24 mouse cellular contexts compared by ENCODE assay signal in genomic region chr1:45894168-45894912, GRCm38 (mm10). TPM values are rescaled to one million over a fixed set of nuclear protein-coding genes. Genes with fewer than 3 reads are reported as not detected.
DNase-seq lines count a peak whose midpoint lies in the region; ATAC-seq and TF ChIP-seq lines count a peak whose summit lies in the region.
"Had no signal": no experiment of that assay in that cellular context is flagged by ENCODE, and none has a peak within 500 bp of the region (broad histone marks: within the 10 kb centered on the region; RNA-seq: fewer than 3 reads in every experiment).

No protein-coding gene starts in this region.

- no peak for TF ChIP-seq CTCF in heart, adult 2 months (IDR thresholded peaks at IDR 0.05)

- WGBS in heart, adult 2 months: 74% methylated on average over 6 of the region's 6 CpGs
- 84% methylated on average over 6 of the region's 6 CpGs for WGBS in heart, embryonic 12.5 days
- WGBS in limb, embryonic 12.5 days: 47% methylated on average over 6 of the region's 6 CpGs
- 94% methylated on average over 6 of the region's 6 CpGs for WGBS in hindbrain, embryonic 10.5 days
- 93% methylated on average over 6 of the region's 6 CpGs for WGBS in hindbrain, embryonic 14.5 days

- peak in 1 of 2 experiments; percentile 14 for DNase-seq in heart, adult 2 months
- DNase-seq in fibroblast of lung, adult 2 months (ENCODE audit: low read depth): peak; percentile 26
- no peak for DNase-seq in thymus, postnatal 25 days
- DNase-seq in hindbrain, embryonic 10.5 days (ENCODE audit: low spot score): no peak
- no peak for DNase-seq in hindbrain, embryonic 14.5 days (ENCODE audit: low spot score)
- DNase-seq: adrenal gland, postnatal 14 days; B cell, adult 2 months; cerebellum, adult 9-10 months; kidney, adult 18-20 months; kidney, postnatal 10 days; lung, embryonic 14.5 days; right cerebral cortex, adult 18-20 months; thymus, adult 2 months had no signal

- no peak overlapping the region for H3K4me2 ChIP-seq in heart, embryonic 12.5 days
- H3K4me2 ChIP-seq in limb, embryonic 12.5 days: no peak overlapping the region
- no peak overlapping the region for H3K4me2 ChIP-seq in hindbrain, embryonic 14.5 days (replicated peaks)
- H3K4me2 ChIP-seq: hindbrain, embryonic 13.5 days; liver, embryonic 11.5 days; lung, embryonic 14.5 days; midbrain, embryonic 15.5 days had no signal

- no peak overlapping the region for H3K4me3 ChIP-seq in heart, adult 2 months
- no peak overlapping the region for H3K4me3 ChIP-seq in heart, embryonic 12.5 days
- no peak overlapping the region for H3K4me3 ChIP-seq in limb, embryonic 12.5 days (replicated peaks)
- no peak overlapping the region for H3K4me3 ChIP-seq in hindbrain, embryonic 10.5 days
- H3K4me3 ChIP-seq in hindbrain, embryonic 14.5 days (replicated peaks; ENCODE audit: low read length): no peak overlapping the region
- H3K4me3 ChIP-seq: forebrain, embryonic 10.5 days; hindbrain, embryonic 13.5 days; layer of hippocampus, adult 2 months; midbrain, embryonic 15.5 days had no signal

- H3K9ac ChIP-seq in heart, adult 2 months (ENCODE audit: low read depth, low read length): no peak overlapping the region
- H3K9ac ChIP-seq in heart, embryonic 12.5 days: no peak overlapping the region
- no peak overlapping the region for H3K9ac ChIP-seq in limb, embryonic 12.5 days (replicated peaks)
- no peak overlapping the region for H3K9ac ChIP-seq in hindbrain, embryonic 14.5 days
- H3K9ac ChIP-seq: hindbrain, embryonic 13.5 days; lung, embryonic 14.5 days; midbrain, embryonic 15.5 days had no signal

- no peak for TF ChIP-seq POLR2A in heart, adult 2 months (IDR thresholded peaks at IDR 0.05; ENCODE audit: insufficient read depth, low read depth, low read length)

- no peaks in the 10 kb centered on the region; the same call in 1 of the 2 replicates for H3K4me1 ChIP-seq in heart, adult 2 months (ENCODE audit: control insufficient read depth, insufficient read depth, low read length)
- H3K4me1 ChIP-seq in heart, embryonic 12.5 days (replicated peaks): no peaks in the 10 kb centered on the region
- 0 out of 2 replicates have a peak, but pooled peaks cover 5% of the 10 kb centered on the region for H3K4me1 ChIP-seq in limb, embryonic 12.5 days (replicated peaks)
- H3K4me1 ChIP-seq in hindbrain, embryonic 10.5 days (replicated peaks): no peaks in the 10 kb centered on the region
- H3K4me1 ChIP-seq in hindbrain, embryonic 14.5 days (replicated peaks; ENCODE audit: control insufficient read depth, insufficient read depth, low read length): no peaks in the 10 kb centered on the region
- H3K4me1 ChIP-seq: forebrain, embryonic 10.5 days; hindbrain, embryonic 13.5 days; midbrain, embryonic 15.5 days had no signal

- no peaks in the 10 kb centered on the region for H3K36me3 ChIP-seq in heart, adult 2 months (ENCODE audit: control insufficient read depth, insufficient read depth, low read length)
- no peaks in the 10 kb centered on the region for H3K36me3 ChIP-seq in heart, embryonic 12.5 days
- H3K36me3 ChIP-seq in limb, embryonic 12.5 days: no peaks in the 10 kb centered on the region
- H3K36me3 ChIP-seq in hindbrain, embryonic 10.5 days: no peaks in the 10 kb centered on the region
- no peaks in the 10 kb centered on the region for H3K36me3 ChIP-seq in hindbrain, embryonic 14.5 days (replicated peaks; ENCODE audit: control insufficient read depth, insufficient read depth)
- H3K36me3 ChIP-seq: forebrain, embryonic 10.5 days; hindbrain, embryonic 13.5 days; midbrain, embryonic 15.5 days had no signal

- H3K9me3 ChIP-seq in heart, embryonic 12.5 days (replicated peaks): no peaks in the 10 kb centered on the region
- H3K9me3 ChIP-seq in limb, embryonic 12.5 days: no peaks in the 10 kb centered on the region
- H3K9me3 ChIP-seq in hindbrain, embryonic 10.5 days: no peaks in the 10 kb centered on the region
- H3K9me3 ChIP-seq in hindbrain, embryonic 14.5 days (ENCODE audit: control insufficient read depth, low read length): no peaks in the 10 kb centered on the region
- H3K9me3 ChIP-seq: forebrain, embryonic 10.5 days; hindbrain, embryonic 13.5 days; midbrain, embryonic 15.5 days had no signal

- ATAC-seq in heart, embryonic 12.5 days (ENCODE audit: insufficient number of reproducible peaks, low FRiP score): no peak
- 0 out of 2 replicates have a peak, but pooled peaks have one; percentile 17 for ATAC-seq in granulocyte monocyte progenitor cell, adult 5-6 weeks (replicated peaks; ENCODE audit: poor library complexity, severe bottlenecking)
- no peak; the same call in 1 of the 2 replicates for ATAC-seq in limb, embryonic 12.5 days (ENCODE audit: insufficient number of reproducible peaks, insufficient read depth, low FRiP score, low TSS enrichment, low read depth)
- ATAC-seq in hindbrain, embryonic 14.5 days (ENCODE audit: low FRiP score): no peak
- ATAC-seq: midbrain, embryonic 15.5 days had no signal

- peak overlapping the region; percentile 20 for H3K27ac ChIP-seq in heart, adult 2 months
- H3K27ac ChIP-seq in heart, embryonic 12.5 days (ENCODE audit: poor library complexity, severe bottlenecking): no peak overlapping the region
- H3K27ac ChIP-seq in limb, embryonic 12.5 days: peak overlapping the region; percentile 25; the same call in 1 of the 2 replicates
- no peak overlapping the region for H3K27ac ChIP-seq in hindbrain, embryonic 10.5 days
- no peak overlapping the region for H3K27ac ChIP-seq in hindbrain, embryonic 14.5 days
- H3K27ac ChIP-seq: forebrain, embryonic 10.5 days; hindbrain, embryonic 13.5 days; layer of hippocampus, adult 2 months; midbrain, embryonic 15.5 days had no signal

- no peaks in the 10 kb centered on the region for H3K79me2 ChIP-seq in heart, adult 2 months (replicated peaks; ENCODE audit: control insufficient read depth, insufficient read depth, low read length)

- no peak for TF ChIP-seq EP300 in heart, adult 2 months (IDR thresholded peaks at IDR 0.05; ENCODE audit: insufficient read depth, low read depth, low read length)

- intact Hi-C loops in heart, adult 2 months (cut with DNase I): no loop called here

- no peaks in the 10 kb centered on the region for H3K27me3 ChIP-seq in heart, adult 2 months (ENCODE audit: control insufficient read depth, insufficient read depth, low read length)
- no peaks in the 10 kb centered on the region for H3K27me3 ChIP-seq in heart, embryonic 12.5 days (replicated peaks)
- H3K27me3 ChIP-seq in limb, embryonic 12.5 days: no peaks in the 10 kb centered on the region
- no peaks in the 10 kb centered on the region for H3K27me3 ChIP-seq in hindbrain, embryonic 10.5 days (ENCODE audit: insufficient read depth, poor library complexity, severe bottlenecking)
- H3K27me3 ChIP-seq in hindbrain, embryonic 14.5 days (ENCODE audit: control insufficient read depth, insufficient read depth, low read length): no peaks in the 10 kb centered on the region
- H3K27me3 ChIP-seq: hindbrain, embryonic 13.5 days; midbrain, embryonic 15.5 days had no signal

RNA-seq across cellular contexts. Expression of gene Gm5269, which starts 4.3 kb away (rescaled TPM):
- total RNA-seq in heart, adult 2 months (2021): not detected
- polyA plus RNA-seq in heart, adult 2 months (2012; rRNA removed): not detected in 2 replicates
- not detected in 2 replicates for polyA plus RNA-seq in heart, embryonic 12.5 days (2016; fragmentation: Nextera tagmentation; extraction: Ambion mirVana)
- total RNA-seq in granulocyte monocyte progenitor cell, adult 5-6 weeks (2014; fragmentation: Nextera tagmentation): not detected in 2 replicates
- not detected in 2 replicates for total RNA-seq in granulocyte monocyte progenitor cell, adult 5-6 weeks (2017)
- polyA plus RNA-seq in limb, embryonic 12.5 days (2016; fragmentation: Nextera tagmentation; extraction: Ambion mirVana): not detected in 2 replicates
- not detected in 2 replicates for polyA plus RNA-seq in hindbrain, embryonic 10.5 days (2016; fragmentation: Nextera tagmentation; extraction: Ambion mirVana)
- not detected in 2 replicates for polyA plus RNA-seq in hindbrain, embryonic 14.5 days (2014; fragmentation: Nextera tagmentation; extraction: Ambion mirVana)
- total RNA-seq: adrenal gland, postnatal 14 days; layer of hippocampus, adult 2 months; left cerebral cortex, adult 18-20 months; megakaryocyte, adult 5-6 weeks had no signal
- polyA plus RNA-seq: embryonic facial prominence, embryonic 14.5 days; forebrain, embryonic 10.5 days; hindbrain, embryonic 13.5 days; liver, embryonic 11.5 days; lung, embryonic 14.5 days; midbrain, embryonic 15.5 days; thymus, adult 2 months had no signal

RNA-seq across cellular contexts. Expression of gene Slc40a1, which starts 32.0 kb away (rescaled TPM):
- total RNA-seq in heart, adult 2 months (2021): 10 to 100 TPM; 13.5 to 19.5 TPM
- polyA plus RNA-seq in heart, adult 2 months (2012; rRNA removed): 7.4 and 18.4 TPM in 2 replicates
- 19.2 and 19.8 TPM in 2 replicates for polyA plus RNA-seq in heart, embryonic 12.5 days (2016; fragmentation: Nextera tagmentation; extraction: Ambion mirVana)
- total RNA-seq in granulocyte monocyte progenitor cell, adult 5-6 weeks (2014; fragmentation: Nextera tagmentation): 4.6 and 11.2 TPM in 2 replicates
- total RNA-seq in granulocyte monocyte progenitor cell, adult 5-6 weeks (2017): 8.6 and 10.6 TPM in 2 replicates
- 10.9 and 12.5 TPM in 2 replicates for polyA plus RNA-seq in limb, embryonic 12.5 days (2016; fragmentation: Nextera tagmentation; extraction: Ambion mirVana)
- 8.2 and 11.5 TPM in 2 replicates for polyA plus RNA-seq in hindbrain, embryonic 10.5 days (2016; fragmentation: Nextera tagmentation; extraction: Ambion mirVana)
- 45.4 and 48.9 TPM in 2 replicates for polyA plus RNA-seq in hindbrain, embryonic 14.5 days (2014; fragmentation: Nextera tagmentation; extraction: Ambion mirVana)

Comparison
In these comparisons a context has a peak if more than half of its experiments do, and no peak if none do; other contexts are left out.
1. H3K27ac ChIP-seq: peak in heart, adult 2 months (single experiment) and limb, embryonic 12.5 days (single experiment); none in heart, embryonic 12.5 days (single experiment), hindbrain, embryonic 10.5 days (single experiment) and hindbrain, embryonic 14.5 days (single experiment).